11 mouse cellular contexts compared by ENCODE assay signal in genomic region chr11:67276601-67277174, GRCm38 (mm10). TPM values are rescaled to one million over a fixed set of nuclear protein-coding genes. Genes with fewer than 3 reads are reported as not detected.
DNase-seq lines count a peak whose midpoint lies in the region; ATAC-seq and TF ChIP-seq lines count a peak whose summit lies in the region.
"Had no signal": no experiment of that assay in that cellular context is flagged by ENCODE, and none has a peak within 500 bp of the region (broad histone marks: within the 10 kb centered on the region; RNA-seq: fewer than 3 reads in every experiment).

Gene Myh8, plus strand, starts transcription at chr11:67277124.

- intact Hi-C loops in heart, postnatal 10 days (cut with DNase I): no loop called here
- intact Hi-C loops in gastrocnemius, adult 2 months (cut with DNase I): no loop called here

- no peak within 1 kb of the TSS for H3K4me3 ChIP-seq in heart, embryonic 12.5 days
- H3K4me3 ChIP-seq in midbrain, embryonic 14.5 days (replicated peaks; ENCODE audit: low read depth, low read length): no peak within 1 kb of the TSS
- H3K4me3 ChIP-seq in midbrain, embryonic 11.5 days (ENCODE audit: low read depth, low read length): no peak within 1 kb of the TSS
- no peak within 1 kb of the TSS for H3K4me3 ChIP-seq in gastrocnemius, adult 2 months

- no peaks in the 10 kb centered on the region for H3K36me3 ChIP-seq in heart, embryonic 12.5 days
- no peaks in the 10 kb centered on the region for H3K36me3 ChIP-seq in midbrain, embryonic 14.5 days (ENCODE audit: control insufficient read depth, insufficient read depth, low read length)
- H3K36me3 ChIP-seq in midbrain, embryonic 11.5 days (ENCODE audit: control insufficient read depth, insufficient read depth, low read length): no peaks in the 10 kb centered on the region

- no peak within 1 kb of the TSS for H3K9ac ChIP-seq in heart, embryonic 12.5 days
- no peak within 1 kb of the TSS for H3K9ac ChIP-seq in midbrain, embryonic 14.5 days (replicated peaks; ENCODE audit: low read length)
- H3K9ac ChIP-seq in midbrain, embryonic 11.5 days (ENCODE audit: low read length): no peak within 1 kb of the TSS
- H3K9ac ChIP-seq: liver, embryonic 14.5 days had no signal

- WGBS in heart, embryonic 12.5 days: 75% methylated on average over 10 of the region's 10 CpGs
- WGBS in midbrain, embryonic 14.5 days: 80% methylated on average over 10 of the region's 10 CpGs
- 89% methylated on average over 10 of the region's 10 CpGs for WGBS in midbrain, embryonic 11.5 days

- no peak for ATAC-seq in heart, embryonic 12.5 days (ENCODE audit: insufficient number of reproducible peaks, low FRiP score)
- no peak for ATAC-seq in midbrain, embryonic 14.5 days (ENCODE audit: low FRiP score, low TSS enrichment)
- ATAC-seq in midbrain, embryonic 11.5 days (ENCODE audit: low FRiP score): no peak
- ATAC-seq in megakaryocyte-erythroid progenitor cell, adult 5-6 weeks (replicated peaks; ENCODE audit: low FRiP score, low TSS enrichment, poor library complexity, severe bottlenecking): no peak

- DNase-seq in heart, postnatal 10 days: peak; percentile 18 to 22
- DNase-seq in midbrain, embryonic 14.5 days: peak; percentile 63
- DNase-seq in midbrain, embryonic 11.5 days (ENCODE audit: low spot score, missing footprints): no peak
- peak; percentile 39 for DNase-seq in gastrocnemius, adult 2 months
- DNase-seq in ovary, postnatal 10 days (ENCODE audit: low spot score): peak; percentile 4
- DNase-seq: embryo, embryonic 11 days; layer of hippocampus, adult 9-11 months; thymus, postnatal 4 days had no signal

- H3K27me3 ChIP-seq in heart, embryonic 12.5 days (replicated peaks): no peaks in the 10 kb centered on the region
- no peaks in the 10 kb centered on the region for H3K27me3 ChIP-seq in midbrain, embryonic 14.5 days (ENCODE audit: control insufficient read depth, insufficient read depth, low read length)
- no peaks in the 10 kb centered on the region for H3K27me3 ChIP-seq in midbrain, embryonic 11.5 days (ENCODE audit: control insufficient read depth, insufficient read depth, low read length)

- H3K4me1 ChIP-seq in heart, embryonic 12.5 days (replicated peaks): no peaks in the 10 kb centered on the region
- no peaks in the 10 kb centered on the region for H3K4me1 ChIP-seq in midbrain, embryonic 14.5 days (ENCODE audit: control insufficient read depth, insufficient read depth, low read length)
- H3K4me1 ChIP-seq in midbrain, embryonic 11.5 days (ENCODE audit: control insufficient read depth, insufficient read depth, low read length): no peaks in the 10 kb centered on the region

- no peak for TF ChIP-seq CTCF in gastrocnemius, adult 2 months (IDR thresholded peaks at IDR 0.05)

- H3K9me3 ChIP-seq in heart, embryonic 12.5 days (replicated peaks): no peaks in the 10 kb centered on the region
- no peaks in the 10 kb centered on the region for H3K9me3 ChIP-seq in midbrain, embryonic 14.5 days (ENCODE audit: control insufficient read depth, low read length)
- H3K9me3 ChIP-seq in midbrain, embryonic 11.5 days (ENCODE audit: control insufficient read depth, low read length): no peaks in the 10 kb centered on the region

- no peak within 1 kb of the TSS for H3K27ac ChIP-seq in heart, embryonic 12.5 days (ENCODE audit: poor library complexity, severe bottlenecking)
- no peak within 1 kb of the TSS for H3K27ac ChIP-seq in midbrain, embryonic 14.5 days (replicated peaks; ENCODE audit: low read depth, low read length)
- H3K27ac ChIP-seq in midbrain, embryonic 11.5 days (ENCODE audit: low read depth, low read length): no peak within 1 kb of the TSS
- H3K27ac ChIP-seq in gastrocnemius, adult 2 months: no peak within 1 kb of the TSS
- H3K27ac ChIP-seq: liver, embryonic 14.5 days had no signal

- H3K4me2 ChIP-seq in heart, embryonic 12.5 days: no peak within 1 kb of the TSS
- H3K4me2 ChIP-seq in midbrain, embryonic 14.5 days (ENCODE audit: low read length): no peak within 1 kb of the TSS
- H3K4me2 ChIP-seq in midbrain, embryonic 11.5 days: no peak within 1 kb of the TSS

RNA-seq across cellular contexts. Expression of gene Myh8, which starts in this region (rescaled TPM):
- under 1 TPM; 0.40 to 0.67 TPM for total RNA-seq in heart, postnatal 10 days (2021)
- polyA plus RNA-seq in heart, embryonic 12.5 days (2016; fragmentation: Nextera tagmentation; extraction: Ambion mirVana): 0.21 and 0.29 TPM in 2 replicates
- polyA plus RNA-seq in midbrain, embryonic 14.5 days (2014; fragmentation: Nextera tagmentation; extraction: Ambion mirVana): 1.4 and 2.6 TPM in 2 replicates
- polyA plus RNA-seq in midbrain, embryonic 11.5 days (2014; fragmentation: Nextera tagmentation; extraction: Ambion mirVana): not detected in 2 replicates
- total RNA-seq in gastrocnemius, adult 2 months (2021): 100 to 1,000 TPM; 172 to 287 TPM
- total RNA-seq in megakaryocyte-erythroid progenitor cell, adult 5-6 weeks (2014; fragmentation: Nextera tagmentation): not detected in 2 replicates
- total RNA-seq in megakaryocyte-erythroid progenitor cell, adult 5-6 weeks (2017): not detected in 2 replicates

Comparison
In these comparisons a context has a peak if more than half of its experiments do, and no peak if none do; other contexts are left out.
1. RNA of gene Myh8 (total RNA-seq): 172 to 287 TPM in gastrocnemius, adult 2 months; 0.40 to 0.67 TPM in heart, postnatal 10 days and not detected in megakaryocyte-erythroid progenitor cell, adult 5-6 weeks; every median in the first group is over 100 times any median in the second.
2. Peak in DNase-seq in heart, postnatal 10 days; RNA of the gene not detected or under 1 TPM.